Mouse (Mus musculus) bone marrow macrophage, adult 2 months (primary cell): ENCODE data around the gene Sox5.

Source experiments
- CTCF ChIP-seq: IDR thresholded peaks from 2 replicates; pipeline ENCODE4 v1.5.1; 2012; ENCODE audit warnings: low read depth, mild to moderate bottlenecking, low read length, moderate library complexity
- POLR2A ChIP-seq: IDR thresholded peaks from 2 replicates; pipeline ENCODE4 v1.6.1; 2012; ENCODE audit warnings: mild to moderate bottlenecking, low read depth, low read length, borderline replicate concordance

- TF ChIP-seq POLR2A (no peak), CTCF (no peak)
These were observed 922.2 kb downstream of the Sox5 start for GRCm38 (mm10) chr6:143859535-143859934.
